Mouse (Mus musculus) A20 (cell line): Measurements from ENCODE around the gene Ogfrl1.
"Not testable (repeated sequence)": the region's sequence is repeated elsewhere in the genome, so short reads cannot be mapped to it uniquely, and the experiment has no call there.

ENCODE experiments used
- DNase-seq: peaks from one replicate; pipeline ENCODE4 v3.0.0-alpha.2; 2011; ENCODE audit warnings: low read depth, low spot score

Gene Ogfrl1

DNA sequence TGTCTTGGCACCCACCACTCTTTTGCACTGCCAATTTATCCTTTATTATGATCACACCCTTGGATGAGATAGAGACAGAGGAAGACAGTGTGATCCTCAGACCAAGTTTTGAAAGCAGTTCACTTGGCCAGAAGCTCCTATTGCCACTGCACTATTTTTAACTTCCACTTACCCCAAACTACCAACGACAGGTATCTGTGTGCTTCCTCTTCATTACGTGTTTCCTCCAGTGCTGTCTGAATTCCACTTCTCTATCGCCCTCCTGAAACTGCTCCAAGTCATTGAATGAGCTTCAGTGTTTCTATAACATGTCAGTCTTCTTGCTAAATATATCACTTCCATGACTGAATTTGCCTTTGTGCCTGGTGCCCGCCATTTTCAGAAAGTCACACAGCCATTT lies at the start of gene Ogfrl1:
TSS of gene Ogfrl1 (minus strand) at position 150 of the 400 bp plus-strand sequence.
- no peak for DNase-seq

DNA sequence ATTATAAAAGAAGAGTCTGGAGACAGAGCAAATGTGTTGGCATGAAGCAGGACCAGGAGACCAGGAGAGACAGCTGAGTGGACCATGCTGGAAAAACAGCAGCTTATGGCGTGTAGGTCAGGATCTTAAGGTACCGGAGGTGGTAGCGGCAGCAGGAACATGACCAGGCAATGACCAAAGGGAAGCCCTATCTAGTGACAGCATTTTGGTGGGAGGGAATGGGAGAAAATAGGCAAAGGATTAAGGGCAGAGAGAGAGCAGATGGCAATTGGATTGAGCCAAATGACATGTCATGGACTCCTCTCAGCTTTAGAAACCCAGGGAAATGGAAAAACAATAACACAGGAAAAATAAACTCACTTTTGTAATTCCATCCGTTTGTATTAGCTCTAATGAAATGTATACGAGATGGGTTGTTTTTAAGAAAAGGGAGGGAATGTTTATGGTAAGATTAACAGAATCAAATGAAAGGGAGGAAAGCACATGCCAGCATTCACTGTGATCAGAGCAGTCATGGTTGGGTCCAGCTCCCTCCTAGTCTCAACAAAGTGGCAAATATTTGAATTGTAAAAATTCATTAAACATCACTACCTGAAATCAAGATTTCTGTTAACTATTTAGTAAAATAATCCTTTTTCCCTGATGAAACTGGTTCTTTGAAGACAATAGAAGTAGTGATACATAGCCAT lies 48.3 kb upstream of the Ogfrl1 start:
- no peak for DNase-seq

DNA sequence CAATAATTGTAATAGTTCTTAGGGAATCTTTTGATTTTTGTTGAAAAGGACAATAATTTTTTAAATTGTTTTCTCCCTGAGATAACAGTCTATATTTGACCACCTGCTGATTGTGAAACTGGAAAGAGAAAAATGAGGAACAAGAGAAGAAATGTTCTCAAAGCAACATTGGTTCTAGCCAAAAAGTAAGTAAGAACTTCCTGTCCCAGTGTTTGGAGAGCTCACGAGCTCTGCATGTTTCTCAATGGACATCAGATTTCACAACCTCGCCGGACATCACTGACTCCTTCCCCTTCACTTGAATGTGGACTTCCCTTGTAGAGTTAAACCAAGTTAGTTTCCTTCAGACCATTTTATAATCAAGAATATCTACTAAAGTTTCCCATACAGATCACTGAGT lies 36.0 kb upstream of the Ogfrl1 start:
- DNase-seq: peak; percentile 3

DNA sequence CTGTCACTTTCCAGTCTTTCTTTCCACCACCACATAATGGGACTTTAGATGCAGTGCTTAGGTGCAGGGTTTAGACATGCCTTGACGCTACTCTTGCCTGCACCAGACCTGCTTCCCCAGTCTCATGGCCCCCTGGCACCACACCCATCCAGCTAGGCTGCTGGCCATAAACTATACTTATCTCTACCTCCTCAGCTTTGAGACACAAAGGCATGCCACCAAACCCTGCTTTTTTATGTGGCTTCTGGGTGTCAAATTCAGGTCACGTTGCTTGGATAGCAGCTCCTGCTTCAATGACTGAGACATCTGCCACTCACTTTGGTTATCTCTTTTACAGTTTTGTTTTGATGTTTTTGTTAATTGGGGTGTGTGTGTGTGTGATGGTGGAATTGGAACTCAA lies 28.9 kb upstream of the Ogfrl1 start:
- no peak for DNase-seq

DNA sequence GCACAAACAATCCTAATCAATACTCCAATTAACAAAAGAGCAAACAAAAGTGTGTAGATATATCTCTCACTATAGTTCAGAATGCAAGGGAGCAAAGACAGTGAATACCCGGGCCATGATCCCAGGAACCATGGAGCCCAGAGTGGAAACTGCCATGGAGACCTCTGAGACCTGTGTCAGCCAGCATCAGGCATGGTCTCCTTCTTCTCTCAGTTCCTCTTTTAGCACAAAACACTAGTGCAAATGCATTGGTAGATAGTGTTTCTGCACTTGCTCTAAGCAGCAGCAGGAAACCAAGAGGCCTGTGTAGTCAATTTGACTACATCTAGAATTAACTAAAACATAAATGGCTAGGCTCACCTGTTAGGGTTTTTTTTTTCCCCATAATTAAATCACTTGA lies 21.4 kb upstream of the Ogfrl1 start:
- peak; percentile 32 for DNase-seq

DNA sequence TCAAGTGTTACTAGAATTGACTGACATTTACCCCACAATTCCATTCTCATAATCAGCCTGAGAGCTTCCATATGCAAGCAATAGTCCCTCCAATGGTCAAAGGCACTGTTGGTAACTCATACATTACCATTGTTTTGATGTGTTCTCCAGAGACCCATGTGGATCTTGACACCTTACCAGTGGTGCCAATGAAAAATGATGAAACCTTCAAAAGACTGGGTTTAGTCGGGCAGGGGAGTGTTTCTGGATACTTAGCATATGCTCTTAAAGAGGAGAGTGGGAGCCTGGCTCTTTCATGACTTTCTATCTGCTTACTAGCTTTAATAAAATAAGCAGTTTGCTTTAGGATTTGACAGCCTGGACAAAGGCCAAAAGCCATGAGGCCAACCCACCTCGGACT lies 20.5 kb upstream of the Ogfrl1 start:
- DNase-seq: no peak

DNA sequence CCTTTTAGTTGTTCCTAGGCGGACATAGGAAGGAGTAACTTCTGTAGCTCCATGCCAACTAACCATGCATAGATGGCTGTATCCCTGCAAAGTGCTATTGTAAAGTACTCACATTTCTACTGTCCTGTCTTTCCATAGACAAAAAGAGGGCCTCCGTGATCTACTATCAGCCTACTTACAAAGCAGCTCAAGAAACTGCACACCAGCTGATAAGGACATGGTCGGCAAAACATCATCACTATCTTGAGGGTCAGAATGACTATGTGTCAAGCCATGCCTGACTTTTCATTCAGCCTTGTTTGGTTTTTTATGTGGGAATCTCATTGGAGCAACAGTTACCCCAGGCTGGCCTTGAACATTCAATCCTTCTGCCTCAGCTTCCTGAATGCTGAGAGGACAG lies 20.0 kb upstream of the Ogfrl1 start:
- DNase-seq: no peak

DNA sequence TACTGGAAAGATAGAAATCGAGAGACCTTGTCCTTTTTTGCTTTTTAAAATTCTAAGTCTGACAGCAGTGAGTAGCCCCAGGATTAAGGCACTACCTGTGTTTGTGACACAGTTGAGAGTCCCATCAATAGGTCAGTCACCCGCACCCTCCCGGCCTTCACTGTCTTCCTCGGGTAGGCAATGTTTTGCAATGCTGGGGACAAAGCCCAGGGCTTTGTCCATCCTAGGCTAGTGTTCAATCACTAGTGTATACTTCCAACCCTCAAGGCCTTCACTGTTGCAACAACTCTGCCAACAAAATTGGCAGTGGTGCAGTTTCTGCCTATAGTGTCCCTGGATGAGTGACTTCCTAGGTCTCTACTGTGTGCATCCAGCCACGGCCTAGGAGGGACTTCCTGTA lies 14.0 kb upstream of the Ogfrl1 start:
- DNase-seq: no peak

DNA sequence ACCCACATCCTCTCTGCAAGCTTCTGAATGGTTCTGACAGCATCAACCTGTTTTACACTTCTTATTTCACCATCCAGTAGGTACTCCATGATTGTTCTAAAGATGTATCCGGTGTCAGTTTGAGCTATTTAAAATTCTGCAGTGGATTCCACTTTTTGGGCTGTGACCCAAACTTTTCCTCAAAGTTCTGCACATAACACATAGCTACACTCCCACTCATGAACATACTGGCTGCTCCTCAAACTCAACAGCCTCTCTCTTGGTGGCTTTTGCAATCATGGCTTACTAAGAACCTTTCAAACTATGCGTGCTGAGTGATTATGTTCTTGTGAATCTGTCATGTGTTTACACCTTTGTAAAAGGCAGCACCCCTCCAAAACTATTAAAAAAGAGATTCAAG lies 12.4 kb upstream of the Ogfrl1 start:
- DNase-seq: no peak

DNA sequence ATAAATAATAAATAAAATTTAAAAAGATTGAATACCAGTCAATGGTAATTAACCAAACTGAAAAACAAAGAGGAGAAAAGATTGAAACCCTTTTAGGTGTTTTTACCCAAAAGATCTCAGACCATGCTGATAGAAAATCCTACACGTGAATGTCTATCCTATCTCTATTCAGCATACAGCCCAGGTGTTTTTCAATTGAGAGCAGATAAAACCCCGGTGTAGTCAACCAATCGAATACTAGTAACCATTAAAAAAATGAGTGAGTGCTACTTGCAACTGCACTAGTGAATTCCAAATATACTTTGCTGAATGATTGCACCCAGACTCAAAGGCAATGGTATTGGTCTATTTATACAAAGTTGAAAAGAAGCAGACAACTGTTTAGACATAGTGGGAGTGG lies 4.8 kb upstream of the Ogfrl1 start:
- no peak for DNase-seq

DNA sequence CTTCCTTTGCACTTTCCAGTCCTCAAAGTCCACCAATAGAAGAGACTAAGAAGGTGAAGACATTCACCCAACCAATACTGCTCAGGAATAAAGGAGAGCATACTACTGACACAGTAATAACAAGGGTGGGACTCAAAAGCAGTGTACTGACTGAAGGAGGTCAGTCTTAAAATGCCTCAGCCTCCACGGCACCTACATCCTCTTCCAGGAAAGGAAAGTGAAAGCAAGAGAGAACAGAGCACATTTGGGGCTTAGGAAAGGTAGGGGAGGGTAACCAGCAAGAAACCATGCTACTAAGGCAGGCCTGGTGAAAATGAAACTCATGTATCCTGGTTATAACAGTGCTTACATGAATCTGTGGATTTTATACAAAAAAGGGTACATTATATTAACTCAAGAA lies 2.0 kb upstream of the Ogfrl1 start:
- DNase-seq: peak; percentile 31

DNA sequence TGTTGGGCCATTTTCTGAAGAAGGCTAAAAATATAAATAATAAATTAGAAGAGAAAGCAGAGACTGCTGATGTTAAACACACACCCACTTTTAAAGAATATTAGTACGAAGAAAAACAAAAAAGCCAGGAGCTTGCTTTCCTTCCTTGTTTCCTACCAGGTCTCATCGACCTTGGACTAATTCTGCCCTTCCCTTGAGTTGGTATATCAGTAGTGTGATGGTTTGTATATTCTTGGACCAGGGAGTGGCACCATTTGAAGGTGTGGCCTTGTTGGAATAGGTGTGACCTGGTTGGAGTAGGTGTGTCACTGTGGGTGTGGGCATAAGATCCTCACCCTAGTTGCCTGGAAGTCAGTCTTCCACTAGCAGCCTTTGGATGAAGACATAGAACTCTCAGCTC lies 3.2 kb downstream of the Ogfrl1 start:
- not testable (repeated sequence) for DNase-seq

DNA sequence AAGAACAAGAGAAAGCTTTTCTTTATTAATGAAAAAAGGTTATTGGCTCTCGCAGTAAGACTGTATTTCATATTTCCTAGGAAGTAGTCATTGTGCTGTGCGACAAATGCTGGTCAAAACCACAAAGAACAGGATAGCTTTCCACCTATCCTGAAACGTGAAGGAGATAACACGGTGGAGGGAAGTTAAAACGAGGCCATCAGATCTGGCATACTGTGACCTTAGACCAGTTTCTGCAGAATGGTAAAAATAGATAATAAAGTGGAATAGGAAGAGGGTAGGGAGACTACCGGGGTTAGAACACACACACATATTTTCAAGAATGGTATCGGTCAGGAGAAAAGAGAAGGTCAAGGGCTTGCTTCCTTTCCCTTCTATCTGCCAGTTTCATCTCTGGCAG lies 5.8 kb downstream of the Ogfrl1 start:
- DNase-seq: no peak

DNA sequence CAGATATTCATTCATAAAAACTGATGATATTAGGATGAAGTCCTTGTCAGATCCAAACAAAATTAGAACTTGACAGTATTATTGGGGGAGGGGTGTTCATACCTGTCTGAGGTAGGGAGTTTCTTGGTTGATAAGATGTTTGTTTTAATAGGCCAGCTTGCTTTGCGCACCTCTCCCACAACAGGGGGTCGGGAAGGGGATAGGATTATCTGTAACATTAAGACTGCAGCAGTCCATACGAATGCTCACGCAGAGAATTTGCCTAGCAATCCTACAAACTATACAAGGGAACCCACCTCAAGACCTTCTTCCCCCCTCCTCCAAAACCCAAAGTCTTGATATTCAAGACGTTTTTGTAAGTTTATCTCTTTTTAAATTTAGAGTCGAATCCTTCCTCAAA lies 13.2 kb downstream of the Ogfrl1 start:
- DNase-seq: no peak

DNA sequence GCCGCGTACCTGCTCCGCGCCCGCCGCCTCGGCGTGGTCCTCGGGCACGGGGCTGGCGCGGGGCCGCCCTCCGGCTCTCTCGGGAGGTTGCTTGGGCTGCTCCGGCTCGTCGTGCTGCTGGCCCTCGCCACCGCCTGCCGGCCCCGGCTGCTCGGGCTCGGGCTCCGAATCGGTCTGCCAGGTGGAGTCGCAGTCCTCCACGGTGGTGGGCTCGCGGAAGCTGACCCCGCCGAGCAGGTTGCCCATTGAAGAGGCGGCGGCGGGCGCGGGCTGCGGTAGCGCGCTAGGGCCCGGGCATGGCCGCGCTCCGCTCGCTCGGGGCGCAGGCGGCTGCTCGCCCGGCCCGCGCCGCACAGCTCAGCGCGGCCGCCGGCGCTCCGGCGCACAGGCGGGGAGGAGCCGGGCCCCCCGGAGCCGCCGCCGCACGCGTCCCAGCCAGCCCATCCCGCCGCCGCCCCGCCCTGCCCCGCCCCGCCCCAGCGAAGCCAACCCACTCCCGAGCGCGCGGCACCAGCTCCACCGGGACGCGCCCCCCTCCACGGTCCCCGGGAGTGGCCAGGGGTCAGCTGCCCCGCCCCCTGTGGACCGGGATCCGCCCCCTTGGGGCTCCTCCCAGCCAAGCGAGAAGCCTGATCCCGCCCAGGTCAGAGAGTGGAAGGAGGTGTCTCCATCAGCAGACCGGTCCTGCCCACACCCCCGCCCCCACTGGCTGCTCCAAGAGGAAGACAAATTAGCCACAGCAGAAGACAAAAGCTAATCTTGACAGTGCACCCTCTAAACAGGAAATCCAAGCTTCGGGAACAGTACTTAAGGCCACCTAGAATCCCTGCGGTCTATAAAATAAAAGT lies 14.5 kb downstream of the Ogfrl1 start:
- peak; percentile 87 for DNase-seq

DNA sequence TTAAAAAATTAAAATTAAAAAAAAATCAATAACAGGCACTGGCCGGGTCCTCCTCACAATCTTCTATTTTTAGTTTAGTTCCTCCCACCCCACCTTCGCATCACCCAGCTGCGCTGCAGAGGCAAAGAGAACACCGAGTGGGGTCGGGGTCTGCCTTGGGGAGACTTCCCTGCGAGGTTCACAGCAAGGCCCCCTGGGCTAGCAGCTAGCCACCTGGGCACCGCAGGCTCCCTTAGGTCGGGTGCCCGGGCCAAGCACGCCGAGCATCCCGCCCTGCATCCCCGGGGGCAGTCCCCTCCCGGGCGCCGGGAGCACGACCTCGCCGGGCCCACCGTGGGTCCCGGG lies 15.1 kb downstream of the Ogfrl1 start:
- peak; percentile 47 for DNase-seq

DNA sequence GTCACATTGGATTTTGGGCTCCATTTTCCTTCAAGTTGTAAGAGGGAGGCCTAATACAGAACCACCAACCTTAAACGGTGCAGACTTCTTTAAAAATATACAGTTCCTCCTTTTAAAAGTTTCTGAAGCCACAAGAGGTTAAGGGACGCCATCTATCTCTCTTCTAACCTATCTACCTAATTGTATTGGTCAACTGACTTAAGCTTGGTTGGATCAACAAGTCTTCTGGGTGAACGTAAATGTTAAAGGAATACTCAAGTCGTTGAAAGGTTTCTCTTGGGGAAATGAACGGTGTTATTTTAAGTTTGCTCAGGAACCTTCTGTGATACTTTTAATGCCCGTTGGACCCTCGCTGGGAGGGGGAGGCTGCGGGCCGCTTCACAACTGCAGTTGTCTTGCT lies 15.5 kb downstream of the Ogfrl1 start:
- peak; percentile 45 for DNase-seq

DNA sequence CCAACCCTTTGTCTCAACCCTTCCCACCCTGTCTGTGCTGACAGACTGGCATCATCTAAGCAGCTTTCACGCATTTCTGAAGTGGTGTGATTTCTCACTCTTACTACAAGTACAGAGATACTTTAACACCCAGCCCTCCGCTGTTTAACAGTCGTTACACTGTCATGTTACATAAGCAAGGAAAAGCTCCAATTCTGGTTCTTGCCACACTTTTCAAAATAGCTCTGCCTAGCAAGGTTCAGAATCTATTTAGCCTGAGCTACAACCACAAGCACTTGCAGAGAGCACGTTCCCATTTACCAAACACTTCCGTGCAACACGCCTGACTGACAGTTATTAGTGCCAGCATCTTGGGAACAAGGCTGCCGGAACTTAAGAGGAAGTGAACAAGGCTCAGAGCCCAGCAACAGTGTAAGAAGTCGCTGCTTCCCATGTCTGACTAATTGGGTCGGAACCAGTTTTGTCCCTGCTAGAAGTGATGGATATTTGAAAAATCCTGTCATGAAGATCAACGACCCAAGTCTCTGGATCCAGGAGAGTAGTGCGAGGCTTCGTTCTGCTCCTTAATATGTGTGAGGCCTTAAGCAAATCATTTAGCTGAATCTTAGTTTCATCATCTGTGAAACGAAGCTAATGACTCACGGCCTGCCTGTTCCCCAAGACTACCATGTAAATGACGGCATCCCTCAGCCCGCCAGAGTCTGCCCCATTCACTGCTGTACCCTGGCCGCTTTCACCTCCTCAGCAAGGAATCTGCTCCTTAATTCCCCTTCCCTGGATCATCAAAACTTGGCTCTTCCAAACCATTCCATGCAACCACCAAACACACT lies 17.4 kb downstream of the Ogfrl1 start:
- DNase-seq: no peak

DNA sequence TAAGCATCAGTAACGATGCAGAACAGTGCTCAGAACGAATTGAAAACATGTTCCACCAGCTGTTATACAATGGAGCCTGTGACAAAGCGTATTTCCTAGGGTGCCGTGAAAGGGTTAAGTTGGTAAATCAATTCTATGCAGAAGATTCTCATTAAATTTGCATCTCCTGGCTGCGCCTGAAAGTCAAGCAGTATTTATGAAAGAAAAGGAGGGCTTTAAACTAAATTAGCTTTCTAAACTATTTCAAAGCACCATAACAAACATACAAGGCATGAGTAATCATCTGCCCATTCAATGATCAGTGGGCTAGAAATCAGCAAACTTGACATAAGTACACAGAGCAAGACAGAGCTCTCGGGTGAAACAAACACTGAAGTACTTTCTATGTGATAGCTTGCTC lies 18.3 kb downstream of the Ogfrl1 start:
- no peak for DNase-seq

DNA sequence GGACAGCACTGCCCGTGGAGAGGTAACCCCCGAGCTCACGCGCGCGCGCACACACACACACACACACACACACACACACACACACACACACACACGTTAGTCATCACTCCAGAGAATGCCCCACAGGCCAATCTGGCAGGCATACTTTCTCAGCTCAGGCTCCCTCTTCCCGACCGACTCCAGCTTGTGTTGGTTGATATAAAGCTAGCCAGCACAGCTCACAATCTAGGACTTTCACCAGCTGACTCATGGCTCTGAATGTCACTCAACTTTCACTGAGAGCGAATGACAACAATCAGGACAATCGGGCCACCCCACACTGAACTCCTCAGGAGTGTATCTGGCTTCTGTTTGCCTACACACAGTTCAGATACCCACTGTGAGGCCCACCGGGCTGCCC lies 20.0 kb downstream of the Ogfrl1 start:
- DNase-seq: no peak

DNA sequence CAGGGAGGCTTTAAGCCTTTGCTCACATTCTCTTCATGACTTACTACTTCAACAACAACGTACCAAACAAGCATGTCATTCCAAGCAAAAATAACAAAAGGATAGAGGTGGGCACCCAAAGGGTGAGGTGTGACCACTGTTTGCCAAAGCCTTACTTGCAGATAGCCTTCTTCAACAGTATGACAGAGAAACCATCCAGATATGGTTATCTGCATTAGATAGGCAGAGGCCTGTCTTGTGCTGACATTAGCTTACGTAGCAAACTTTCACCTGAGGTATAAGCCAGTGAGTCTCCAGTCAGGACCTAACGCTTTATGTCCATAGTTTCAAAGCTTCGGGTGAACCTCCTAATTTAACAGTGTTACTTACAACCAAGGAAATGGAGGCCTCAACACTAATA lies 23.4 kb downstream of the Ogfrl1 start:
- DNase-seq: no peak

DNA sequence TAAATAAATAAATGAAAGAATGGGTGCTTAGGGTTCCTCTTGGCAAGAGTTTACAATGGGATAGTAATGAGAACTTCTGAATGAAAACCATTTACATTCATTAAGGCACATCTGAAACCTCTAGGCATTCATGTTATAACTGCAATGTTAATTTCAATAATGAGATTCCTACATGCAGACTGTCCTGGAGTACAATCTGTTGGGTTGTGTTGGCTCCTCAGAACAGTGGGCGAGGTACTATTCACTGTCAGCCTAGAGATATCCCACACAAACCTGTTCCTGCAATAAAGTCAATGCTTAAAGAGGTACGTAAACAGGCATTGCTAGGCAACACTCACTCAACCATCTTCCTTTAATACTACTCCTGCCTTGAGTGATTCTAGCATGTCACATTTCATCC lies 32.0 kb downstream of the Ogfrl1 start:
- no peak for DNase-seq

DNA sequence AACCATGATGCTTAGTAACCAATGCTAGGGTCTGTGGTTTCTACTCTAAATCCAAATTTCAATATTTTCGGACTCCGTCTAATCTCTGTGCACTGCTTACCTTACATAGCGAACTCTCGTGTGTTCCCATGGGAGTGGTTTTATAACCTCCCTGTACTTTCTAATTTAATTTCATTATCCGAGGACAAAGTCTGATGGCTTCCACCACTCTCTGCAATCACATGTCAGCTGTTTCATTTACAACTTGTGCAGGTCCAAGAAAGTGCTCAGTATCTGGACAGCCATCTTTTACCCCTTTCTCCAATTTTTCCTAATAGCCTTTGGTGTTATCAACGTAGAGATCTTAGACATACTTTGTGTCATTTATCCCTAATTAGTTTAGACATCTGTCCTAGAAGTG lies 44.7 kb downstream of the Ogfrl1 start:
- no peak for DNase-seq
